Mouse (Mus musculus): Measurements from ENCODE around the gene Insyn1. TPM values are rescaled to one million over a fixed set of nuclear protein-coding genes. Genes with fewer than 3 reads are reported as not detected.
A peak's percentile ranks its signal among the peaks of the same experiment; 100 is the strongest.

The Insyn1 gene
- total and polyA plus RNA-seq, 3 experiments: 8.2 to 11.9 (median 9.2) TPM

DNA sequence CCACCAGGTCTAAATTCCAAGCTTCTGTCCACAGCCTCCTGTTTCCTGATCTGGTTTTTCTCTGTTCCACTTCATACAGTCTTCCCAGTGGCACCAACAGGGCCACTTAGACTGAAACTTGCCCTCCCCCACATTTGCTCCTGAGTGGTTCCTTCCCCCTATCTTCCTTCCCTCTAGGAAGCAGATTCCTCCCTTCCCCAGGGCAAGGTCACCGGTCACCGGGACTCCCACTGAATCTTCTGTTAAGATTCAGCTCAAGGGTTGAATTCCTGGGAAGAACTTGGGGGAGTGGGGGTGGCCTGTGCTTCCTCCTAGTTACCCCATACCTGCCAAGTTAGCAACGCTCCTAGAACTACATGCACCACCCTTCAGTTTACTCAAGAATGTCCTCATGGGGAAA is 1.3 kb upstream of the Insyn1 start:
- no peak for DNase-seq

DNA sequence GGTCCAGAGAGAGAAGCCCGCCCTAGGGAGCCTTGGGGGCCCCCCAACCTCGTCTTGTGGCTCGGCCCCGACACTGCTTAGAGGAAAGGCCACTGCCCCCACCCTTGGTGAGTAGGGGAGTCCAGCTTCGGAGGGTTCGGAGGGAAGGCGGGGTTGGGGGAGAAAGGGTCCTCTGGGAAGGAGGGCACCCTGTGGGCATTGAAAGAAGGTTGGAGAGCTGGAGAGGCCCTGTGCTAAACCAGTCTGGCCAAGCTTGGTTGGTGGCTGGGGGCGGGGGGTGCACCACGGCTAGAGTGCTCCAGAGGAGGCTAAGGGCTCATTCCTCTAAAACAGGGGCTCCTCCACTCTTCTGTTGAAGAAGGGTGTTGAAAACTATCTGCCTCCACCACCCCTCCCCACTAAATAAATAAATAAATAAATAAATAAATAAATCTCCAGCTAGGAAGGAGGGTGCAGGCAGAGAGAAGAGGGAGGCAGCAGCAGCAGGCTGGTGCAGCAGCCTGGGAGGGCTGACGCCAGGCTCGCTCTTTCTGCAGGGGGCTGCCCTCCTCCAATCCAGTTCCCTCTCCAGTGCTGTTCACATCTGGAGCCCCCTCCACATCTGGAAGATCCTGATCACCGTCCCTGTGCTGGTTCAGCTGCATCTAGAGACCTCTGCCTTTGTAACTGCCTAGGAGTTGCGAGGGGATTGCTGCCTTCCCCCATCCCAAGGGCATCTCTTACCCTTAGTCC is 896 bp downstream of the Insyn1 start:
- peak; percentile 10 for DNase-seq

- DNase-seq: no peak
These were observed 1.4 kb downstream of the Insyn1 start for GRCm38 (mm10) chr9:58489865-58490165.

DNA sequence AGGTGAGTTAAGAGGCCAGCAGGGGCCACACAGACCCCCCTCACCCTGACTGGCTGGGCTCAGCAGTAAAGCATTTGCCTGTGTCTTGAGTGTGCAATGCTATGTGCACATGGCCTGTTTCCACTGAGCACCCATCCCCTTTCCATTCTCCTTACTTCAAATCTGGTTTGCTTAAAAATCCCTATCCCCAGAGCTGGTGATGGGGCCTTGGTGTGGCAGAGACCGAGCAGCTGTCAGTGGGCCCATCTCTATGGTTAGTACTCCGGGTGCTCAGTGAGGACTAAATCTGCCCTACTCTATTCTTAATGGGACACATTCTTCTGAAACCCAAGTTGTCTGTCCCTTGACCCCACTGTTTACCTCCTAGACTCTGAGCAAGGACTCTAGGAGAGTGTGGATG is 2.0 kb downstream of the Insyn1 start:
- DNase-seq: no peak

GRCm38 (mm10) chr9:58495035-58495434 is 6.6 kb downstream of the Insyn1 start:
- DNase-seq: no peak

GRCm38 (mm10) chr9:58496470-58497182 is 8.2 kb downstream of the Insyn1 start:
- DNase-seq: no peak

DNA sequence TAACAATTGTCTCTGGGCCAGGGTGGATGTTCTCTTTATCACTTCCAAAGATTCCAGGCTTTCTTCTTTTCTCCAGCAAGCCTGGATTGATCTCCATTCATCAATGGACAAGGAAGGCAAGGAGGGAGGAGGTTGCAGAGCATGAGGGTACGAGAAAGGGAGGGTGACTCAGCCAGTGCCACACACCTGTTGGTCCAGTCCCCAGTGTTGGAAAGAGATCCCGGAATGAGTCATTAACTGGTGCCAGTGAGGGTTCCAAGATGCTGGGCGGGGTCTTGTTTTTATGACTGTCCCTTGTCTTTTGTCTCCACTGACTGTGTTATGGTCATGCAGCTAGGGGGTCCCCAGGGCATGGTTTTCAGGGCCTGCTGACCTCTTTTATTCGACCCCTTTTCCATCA is 9.5 kb downstream of the Insyn1 start:
- no peak for DNase-seq

DNA sequence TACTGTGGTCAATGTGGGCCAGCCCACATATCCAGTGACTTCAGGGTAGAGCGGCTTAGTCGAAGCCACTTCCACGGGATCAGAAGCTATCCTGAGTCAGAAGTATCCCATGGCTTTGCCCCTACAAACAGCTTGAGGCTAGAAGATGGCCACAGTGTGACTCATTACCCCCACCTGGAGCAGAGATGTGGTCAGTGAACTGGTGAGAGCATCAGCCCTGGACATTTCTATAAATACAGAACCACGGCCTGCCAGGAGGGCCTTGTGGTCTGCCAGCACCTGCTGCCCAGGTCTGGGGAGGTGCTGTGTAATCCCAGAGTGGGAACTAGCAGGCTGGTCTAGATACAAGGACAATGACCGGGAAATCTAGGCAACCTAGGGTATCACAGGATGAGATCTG is 12.5 kb downstream of the Insyn1 start:
- no peak for DNase-seq

GRCm38 (mm10) chr9:58507216-58508005 is 19.0 kb downstream of the Insyn1 start:
- DNase-seq: no peak

DNA sequence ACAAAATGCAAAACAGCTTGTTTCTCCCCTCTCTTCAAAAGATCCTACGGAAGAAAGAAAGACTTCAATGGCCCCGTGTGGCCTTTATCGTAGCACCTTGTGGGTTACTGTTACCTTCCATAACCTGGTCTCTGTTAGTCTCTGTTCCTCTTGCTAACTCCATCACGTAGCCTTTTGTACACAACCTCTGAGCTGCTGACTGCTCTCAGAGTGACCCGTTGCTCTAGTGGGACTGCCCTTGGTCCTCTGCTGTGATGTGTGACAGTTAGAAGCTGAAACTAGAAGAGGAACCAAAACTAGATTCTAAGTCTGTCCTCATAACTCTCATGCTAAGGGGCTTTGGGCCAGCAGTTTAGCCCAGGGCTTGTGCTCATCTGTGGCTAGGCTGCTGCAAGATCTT is 22.0 kb downstream of the Insyn1 start:
- DNase-seq: no peak

- DNase-seq: no peak
These were observed 25.3 kb downstream of the Insyn1 start for GRCm38 (mm10) chr9:58513749-58514148.

DNA sequence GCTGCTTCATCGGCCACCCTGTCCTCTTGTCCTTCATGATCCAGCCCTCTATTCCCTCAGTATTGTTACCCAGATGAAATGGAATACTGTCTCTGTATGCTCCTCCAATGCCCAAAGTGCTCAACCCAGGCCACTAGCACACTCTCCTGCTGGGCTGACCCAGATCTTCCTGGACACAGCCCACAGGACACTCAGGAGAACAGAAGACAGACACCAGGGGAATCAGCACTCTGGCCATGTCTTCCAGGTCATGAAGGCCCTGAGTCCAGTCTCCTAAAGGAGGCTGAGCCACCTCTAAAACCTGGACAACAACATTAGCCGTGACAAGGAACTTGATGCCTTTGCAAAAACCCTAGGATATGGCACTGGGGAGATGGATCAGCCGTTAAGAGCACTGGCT is 28.1 kb downstream of the Insyn1 start:
- DNase-seq: no peak

GRCm38 (mm10) chr9:58517866-58518750 is 29.7 kb downstream of the Insyn1 start:
- no peak for DNase-seq

DNA sequence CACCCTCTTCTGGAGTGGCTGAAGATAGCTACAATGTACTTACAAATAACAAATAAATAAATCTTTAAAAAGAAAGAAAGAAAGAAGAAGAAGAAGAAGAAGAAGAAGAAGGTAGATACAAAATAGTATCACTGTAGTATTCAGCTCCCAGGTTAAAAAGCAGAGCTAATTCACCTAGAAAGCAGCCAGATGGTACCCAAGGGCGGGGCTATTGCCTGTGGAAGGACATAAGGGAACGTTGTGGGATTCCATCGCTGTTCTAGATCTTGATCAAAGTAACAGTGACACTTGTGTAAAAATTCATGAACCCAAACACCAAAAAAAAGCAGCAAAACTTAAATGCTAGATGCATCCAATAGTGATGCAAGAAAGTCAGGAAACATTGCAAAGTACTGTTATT is 31.6 kb downstream of the Insyn1 start:
- no peak for DNase-seq

GRCm38 (mm10) chr9:58520816-58521581 is 32.6 kb downstream of the Insyn1 start:
- no peak for DNase-seq

DNA sequence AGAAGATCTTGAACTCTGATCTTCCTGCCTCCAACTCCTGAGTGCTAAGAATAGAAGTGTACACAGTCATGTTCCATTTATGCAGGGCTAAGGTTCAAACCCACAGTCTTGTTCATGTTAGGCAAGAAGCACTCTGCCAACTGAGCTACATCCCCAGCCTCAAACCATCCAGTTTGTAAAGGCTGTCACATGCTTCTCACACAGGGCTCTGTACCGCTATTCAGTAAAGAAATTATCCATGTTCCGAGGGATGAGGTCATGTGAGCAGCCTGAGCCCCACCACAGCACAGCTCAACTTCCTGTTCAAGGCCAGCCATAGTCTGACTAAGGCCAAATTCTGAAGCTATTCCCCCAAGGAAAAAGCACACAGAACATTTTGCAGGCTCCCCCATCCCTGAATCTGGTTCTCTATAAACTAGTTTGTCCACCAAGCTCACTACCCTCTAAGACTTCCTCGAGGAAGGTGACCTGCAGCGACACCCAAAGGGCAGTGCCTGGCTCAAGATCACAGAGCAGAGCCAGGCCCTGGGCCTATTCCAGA is 33.5 kb downstream of the Insyn1 start:
- no peak for DNase-seq

DNA sequence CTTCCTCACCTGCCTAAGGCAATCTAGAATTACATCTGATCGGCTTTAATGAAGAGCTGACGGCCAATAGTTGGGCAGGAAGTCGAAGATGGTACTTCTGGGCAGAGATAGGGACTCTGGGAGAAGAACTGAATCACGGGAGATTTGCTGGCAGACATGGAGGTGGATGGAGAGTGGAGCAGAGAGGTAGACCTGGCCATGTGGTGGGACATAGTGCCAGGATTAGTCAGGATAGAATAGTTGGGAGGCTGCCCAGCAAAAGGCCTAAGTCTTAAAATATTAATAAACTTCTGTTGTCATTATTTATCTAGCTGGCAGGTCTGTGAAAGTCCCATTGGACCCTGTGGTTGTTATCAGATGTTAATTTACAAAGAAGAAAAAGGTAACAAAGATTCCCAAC is 36.7 kb downstream of the Insyn1 start:
- DNase-seq: no peak

DNA sequence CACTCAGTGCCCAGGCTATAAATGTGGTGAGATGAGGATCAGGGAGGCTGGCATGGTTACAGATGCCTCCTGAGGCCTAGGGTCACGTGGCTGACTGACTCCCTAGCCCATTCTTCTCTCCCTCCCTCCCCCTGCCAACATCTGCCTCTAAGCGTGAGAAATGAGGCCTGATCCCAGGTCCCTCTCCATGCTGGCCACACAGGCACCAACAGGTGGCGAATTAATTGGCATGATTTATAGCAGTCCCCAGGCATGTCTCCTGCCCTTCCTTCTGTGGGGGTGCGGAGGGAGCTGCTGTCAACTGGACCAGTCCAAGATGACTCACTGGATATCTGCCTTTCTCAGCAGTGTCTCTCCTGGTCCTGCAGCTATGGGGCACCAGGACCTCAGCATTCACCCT is 39.4 kb downstream of the Insyn1 start:
- no peak for DNase-seq

- DNase-seq: no peak
These were observed 42.0 kb downstream of the Insyn1 start for GRCm38 (mm10) chr9:58530407-58530806.

DNA sequence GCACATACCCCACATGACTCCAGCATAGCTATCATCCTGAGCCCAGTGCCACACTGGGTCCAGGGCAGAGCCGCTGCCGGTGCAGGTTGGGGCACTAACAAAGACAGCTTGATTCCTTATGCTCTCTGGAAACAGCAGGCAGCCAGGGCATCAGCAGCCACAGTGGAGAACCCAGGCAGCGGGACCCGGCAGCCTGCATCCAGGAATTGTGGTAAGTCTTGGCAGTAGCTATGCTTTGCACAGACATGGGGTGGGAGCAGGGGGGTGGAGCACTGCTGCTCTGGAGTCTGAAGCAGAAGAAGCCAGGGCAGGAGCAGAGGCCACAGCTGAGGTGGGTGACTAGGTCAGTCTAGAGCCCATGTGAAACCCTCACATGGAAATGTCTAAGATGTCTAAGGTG is 43.8 kb downstream of the Insyn1 start:
- no peak for DNase-seq

GRCm38 (mm10) chr9:58533322-58533721 is 44.9 kb downstream of the Insyn1 start:
- no peak for DNase-seq

Measured in adrenal gland, adult 2 months (tissue).